Mouse (Mus musculus) lung, postnatal 10 days (tissue): ENCODE results near the gene Bloc1s2.
A peak's percentile ranks its signal among the peaks of the same experiment; 100 is the strongest.

ENCODE experiments used
- DNase-seq: peaks from one replicate; pipeline ENCODE4 v3.0.0; 2021

The Bloc1s2 gene

DNA sequence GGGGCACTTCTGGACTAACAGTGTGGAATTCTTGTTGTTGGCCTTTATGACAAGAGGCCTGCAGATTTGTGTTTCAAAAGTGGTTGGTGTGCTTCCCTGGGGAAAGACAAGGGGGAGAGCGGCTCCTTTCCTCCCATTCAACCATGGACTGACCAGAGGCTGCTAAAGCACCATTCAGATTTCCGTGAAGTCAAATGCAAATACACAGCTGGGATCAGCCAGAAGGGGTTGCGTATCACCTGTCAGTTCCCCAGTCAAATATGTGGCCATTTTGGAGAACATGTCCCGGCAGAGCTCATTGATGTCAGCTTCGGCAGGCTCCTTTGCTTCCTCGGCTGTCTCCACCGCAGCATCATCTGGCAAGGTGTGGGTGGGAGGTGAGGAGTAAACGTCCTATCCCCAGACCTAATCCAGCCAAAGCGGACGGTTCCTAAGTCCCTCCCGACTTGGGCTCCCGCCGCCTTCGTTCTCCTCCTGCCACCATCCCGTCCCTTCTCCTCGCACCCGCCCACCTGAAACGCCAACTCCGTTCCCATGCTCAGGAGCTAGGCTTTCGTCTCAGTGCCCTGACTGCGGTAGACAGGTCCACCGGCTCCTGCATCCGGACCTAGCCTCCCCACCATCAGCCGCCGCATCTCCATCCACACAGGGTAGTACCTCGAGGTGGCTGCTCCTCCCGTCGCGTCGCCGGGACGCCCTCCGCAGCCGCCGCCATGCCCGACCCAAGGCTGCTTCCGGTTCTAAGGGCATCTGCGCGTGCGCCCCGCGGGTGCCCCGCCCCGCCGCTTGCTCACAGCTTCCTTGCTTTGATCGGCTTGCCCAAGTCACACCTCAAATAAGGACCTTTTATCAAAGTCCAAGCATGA is at the start of gene Bloc1s2:
Gene Bloc1s2, minus strand, starts transcription at position 745 of the 866 bp plus-strand sequence.
- peak; percentile 94 for DNase-seq

DNA sequence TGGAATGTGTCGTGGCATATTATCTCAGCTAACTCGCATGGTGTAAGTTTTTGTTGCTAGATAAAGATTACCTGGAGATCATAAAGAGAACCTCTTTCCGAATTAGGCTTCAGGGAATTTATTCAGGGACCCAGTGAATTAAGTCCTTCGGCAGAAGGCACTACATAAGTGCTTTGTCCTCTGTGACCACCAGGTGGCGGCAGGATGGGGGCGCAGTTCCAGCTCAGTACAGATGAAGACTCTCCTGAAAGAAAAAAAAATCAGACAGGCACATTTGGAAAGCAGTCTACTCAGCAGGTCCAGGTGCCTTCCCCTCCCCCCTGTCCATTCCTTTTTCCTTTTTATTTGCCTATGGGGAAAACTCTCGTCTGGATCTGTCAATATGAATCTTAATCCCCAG is 48.9 kb upstream of the Bloc1s2 start:
- DNase-seq = peak; percentile 80

DNA sequence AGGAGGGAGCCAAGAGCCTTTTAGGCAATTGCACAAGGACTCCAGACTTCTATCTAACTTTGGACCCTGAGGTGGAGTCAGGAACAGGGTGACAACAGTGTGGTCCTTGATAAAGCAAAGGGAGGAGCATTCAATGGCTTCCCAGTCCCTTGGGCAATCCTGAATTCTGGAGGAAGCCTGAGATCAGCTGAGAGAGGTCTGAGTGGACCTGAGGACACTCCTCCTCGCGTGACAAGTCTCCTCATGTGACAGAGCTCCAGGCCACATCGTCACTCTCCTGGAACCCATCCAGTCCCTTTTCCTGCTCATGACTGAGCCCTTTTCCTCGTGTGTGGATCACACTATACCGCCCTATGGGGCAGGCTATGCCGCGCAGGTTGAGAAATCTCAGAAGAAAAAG is 47.7 kb upstream of the Bloc1s2 start:
- peak; percentile 76 for DNase-seq

DNA sequence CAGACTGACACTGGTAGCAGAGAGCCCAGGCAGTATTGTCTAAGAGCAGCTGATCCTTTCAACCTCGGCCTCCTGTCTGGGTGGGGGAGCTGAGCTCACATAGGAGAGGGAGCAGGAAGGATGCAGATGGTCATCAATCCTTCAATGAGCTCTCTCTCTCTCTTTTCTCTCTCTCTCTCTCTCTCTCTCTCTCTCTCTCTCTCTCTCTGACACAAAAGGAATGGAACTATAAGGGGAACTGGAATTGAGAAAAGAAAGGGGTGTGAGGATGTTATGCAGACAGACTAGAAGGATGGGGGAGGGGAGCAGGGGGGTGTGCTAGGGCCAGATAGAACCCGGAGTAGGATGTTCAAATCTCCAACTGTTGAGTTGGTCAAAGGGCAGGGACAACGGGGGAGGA is 46.1 kb upstream of the Bloc1s2 start, which contains the start of gene Pkd2l1:
Gene Pkd2l1, minus strand, starts transcription at position 101 of the 400 bp plus-strand sequence.
- DNase-seq = no peak

DNA sequence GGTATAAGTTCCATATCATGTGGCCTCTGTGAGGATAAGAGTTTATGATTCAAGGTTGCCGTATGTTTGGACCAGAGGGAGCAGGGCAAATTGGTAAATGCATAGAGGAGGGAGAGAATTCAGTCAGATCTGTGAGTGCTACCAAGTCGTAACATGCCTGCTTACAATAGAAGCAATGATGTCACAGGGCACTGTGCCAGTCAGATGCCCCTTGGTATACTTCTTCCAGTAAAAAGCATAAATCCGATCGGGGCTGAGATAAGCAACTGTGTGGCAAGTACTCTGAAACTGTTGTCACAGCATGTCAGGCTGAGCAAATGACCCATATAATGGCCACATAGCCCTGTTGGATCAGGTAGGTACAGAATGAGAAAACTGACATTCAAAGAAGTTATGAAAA is 42.8 kb upstream of the Bloc1s2 start:
- no peak for DNase-seq

DNA sequence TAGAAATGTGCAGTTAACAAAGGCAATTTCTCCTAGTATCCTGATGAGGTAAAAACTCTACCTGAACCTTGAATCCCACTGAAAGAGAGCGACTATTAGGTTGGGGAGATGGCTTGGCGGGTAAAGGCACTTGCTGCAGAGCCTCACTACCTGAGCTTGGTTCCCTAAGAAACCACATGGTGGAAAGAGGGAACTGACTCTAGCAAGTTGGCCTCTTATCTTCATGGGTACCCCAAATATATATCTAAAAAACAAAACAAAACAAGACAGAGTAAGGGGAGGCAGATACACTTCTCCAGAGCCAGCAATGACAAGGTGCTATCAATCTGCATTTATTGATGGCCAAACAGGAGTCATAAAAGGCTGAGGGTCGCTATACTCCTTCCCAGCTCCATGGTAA is 37.7 kb upstream of the Bloc1s2 start:
- DNase-seq = no peak

DNA sequence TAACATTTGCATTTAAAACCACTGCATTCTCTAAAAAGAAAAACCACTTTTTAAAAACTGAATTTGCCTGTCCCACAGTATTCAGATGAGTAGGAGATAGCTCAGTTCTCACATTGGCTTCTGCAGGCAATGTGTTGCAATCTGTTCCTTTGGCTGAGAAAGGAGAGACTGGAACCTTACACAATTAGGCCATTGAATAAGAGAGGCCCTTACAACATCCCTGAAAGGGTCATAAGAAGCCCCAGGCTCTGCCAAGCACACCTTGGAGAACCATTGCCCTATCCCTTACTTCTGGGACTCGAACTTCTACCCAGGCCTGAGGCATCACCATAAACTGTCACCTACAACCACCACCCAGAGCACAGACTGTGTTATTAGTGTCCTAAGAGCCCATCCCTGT is 34.3 kb upstream of the Bloc1s2 start:
- DNase-seq = no peak

DNA sequence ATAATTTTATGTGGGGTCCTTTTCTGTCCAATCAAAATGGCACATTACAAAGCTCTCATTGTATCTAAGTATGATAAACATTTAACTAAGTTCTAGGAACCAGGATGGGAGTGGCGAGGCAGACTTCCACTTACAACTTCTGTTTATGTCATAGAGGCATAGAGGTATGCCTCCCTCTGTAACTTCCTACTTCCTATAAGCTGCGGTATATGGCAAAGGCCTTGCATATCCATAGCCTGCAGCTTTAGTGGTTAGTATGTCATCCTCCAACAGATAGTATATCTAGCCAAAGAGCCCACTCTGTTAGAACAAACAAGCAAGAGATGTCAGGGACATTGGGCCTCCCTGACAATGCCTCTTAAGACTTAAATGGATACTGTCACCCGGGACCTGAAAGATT is 30.5 kb upstream of the Bloc1s2 start:
- DNase-seq = no peak

DNA sequence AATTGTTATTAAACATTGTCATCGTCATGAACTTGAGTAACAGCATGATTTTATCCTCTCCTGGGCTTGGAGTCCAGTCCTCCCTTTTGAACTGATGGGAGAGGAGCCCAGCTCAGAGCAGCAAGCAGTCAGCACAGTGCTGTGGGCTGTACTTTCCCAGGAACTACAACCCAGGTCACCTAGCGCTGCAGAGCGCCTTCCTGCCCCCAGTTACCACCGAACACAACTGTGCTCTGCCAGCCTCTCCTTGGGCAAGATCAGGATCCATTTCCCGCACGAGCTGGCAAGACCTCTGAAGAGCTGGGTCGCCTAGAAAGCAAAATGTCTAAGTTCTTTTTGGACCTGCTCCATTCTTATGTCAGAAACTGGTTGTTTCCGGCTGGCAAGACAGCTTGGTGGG is 28.6 kb upstream of the Bloc1s2 start:
- DNase-seq = no peak

DNA sequence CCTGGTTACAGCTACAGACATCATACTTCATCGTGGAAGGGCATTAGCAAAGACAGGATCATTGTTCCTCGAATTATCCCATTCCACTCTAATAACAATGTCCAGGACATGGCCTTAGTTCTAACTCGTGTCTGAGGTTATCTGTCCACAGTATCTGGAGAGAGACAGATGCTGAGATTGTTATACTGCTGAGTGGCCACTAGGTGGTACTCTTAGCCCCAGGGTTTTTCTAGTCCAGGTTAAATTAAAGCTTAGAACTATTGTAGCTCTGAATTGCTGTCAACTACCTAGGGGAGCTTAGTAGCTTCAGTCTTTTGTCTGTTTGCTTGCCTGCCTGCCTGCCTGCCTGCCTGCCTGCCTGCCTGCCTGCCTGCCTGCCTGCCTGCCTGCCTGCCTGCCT is 15.3 kb upstream of the Bloc1s2 start:
- DNase-seq = no peak

DNA sequence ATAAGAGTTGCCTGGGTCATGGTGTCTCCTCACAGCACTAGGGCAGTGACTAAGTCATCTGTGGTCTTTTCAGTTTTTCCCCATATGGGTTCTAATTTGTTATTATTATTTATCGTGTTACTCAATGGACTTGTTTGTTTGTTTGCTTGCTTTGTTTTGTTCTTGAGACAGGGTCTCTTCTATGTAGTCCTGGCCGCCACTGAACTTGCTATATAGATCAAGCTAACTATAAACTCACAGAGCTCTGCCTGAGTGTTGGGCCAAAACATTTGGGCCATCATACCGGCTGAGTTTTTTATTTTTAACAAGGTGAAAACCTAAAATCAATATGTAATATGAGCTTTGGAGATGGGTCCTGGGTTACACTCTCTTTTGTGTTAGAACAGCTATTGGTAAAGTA is 13.1 kb upstream of the Bloc1s2 start:
- no peak for DNase-seq

DNA sequence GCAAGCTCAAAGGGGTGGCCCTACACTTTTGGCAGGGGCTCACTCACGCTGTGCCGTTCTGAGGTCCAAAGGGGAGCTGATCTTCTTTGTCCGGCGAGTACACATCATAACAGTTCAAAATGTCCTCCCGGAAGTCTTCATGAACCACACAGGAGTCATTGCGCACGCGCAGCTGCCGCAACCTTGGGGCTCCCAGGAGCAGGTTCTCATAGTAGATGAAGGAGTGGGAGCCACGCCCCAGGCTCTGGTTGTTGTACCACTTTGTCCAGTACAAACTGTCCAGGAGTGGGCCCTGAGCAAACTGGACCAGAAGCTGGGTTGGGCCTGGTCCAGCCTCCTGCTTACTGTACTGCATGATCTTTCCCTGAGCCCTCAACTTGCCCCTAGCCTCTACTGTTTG is 10.8 kb upstream of the Bloc1s2 start:
- no peak for DNase-seq

DNA sequence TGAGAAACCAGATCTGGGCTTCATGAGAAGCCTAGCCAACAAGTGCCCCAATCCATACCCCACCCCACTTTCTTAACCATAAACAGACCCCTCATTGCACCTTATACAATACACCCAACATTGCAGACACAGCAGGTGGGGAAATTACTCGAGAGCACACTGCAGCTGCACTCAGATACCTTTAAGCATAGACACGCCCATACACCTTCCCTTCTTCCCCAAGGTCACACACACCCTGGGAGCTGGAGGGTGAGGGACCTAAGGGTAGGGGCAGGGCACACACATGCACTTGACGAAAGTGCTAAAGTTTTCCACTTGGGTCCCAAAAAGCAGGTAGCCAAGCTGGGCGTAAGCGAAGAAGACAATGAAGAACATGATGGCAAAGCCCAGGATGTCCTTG is 7.5 kb upstream of the Bloc1s2 start:
- no peak for DNase-seq

DNA sequence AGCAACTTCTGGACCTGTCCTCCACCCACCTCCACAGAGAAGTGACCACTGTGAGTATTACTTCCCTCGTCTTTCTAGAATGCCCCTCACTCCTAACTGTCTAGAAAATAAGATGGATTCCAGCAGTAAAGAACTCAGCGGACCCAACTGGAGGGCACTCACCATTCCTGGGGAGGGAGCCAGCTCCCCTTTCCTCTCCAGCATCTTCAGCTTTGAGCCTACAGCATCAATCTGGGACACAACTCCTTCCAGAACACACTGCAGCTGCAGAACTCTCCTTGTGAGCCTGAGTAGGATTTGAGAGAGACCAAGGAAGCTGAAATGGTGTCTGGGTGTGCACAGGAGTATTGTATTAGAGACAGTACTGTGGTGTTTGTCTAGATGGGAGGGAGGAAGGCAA is 2.7 kb upstream of the Bloc1s2 start:
- DNase-seq = no peak

DNA sequence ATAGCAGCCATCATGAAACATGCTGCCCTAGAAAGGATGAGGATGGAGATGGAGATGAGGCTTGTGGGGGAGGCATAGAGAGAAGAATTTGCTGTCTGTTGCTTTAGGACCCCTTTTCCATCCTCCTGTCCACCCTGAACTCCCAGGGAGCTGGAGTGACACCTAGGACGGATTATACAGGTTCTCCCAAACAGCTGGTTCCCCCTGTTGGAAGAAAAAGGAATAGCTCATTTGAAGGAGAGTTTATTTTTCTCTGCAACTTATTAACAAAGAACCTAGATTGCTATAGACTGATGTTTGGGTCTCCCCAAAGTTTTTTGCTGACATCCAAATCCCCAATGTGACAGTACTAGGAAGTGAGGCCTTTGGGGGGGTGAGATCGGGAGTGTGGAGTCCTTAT is 2.1 kb upstream of the Bloc1s2 start:
- no peak for DNase-seq

DNA sequence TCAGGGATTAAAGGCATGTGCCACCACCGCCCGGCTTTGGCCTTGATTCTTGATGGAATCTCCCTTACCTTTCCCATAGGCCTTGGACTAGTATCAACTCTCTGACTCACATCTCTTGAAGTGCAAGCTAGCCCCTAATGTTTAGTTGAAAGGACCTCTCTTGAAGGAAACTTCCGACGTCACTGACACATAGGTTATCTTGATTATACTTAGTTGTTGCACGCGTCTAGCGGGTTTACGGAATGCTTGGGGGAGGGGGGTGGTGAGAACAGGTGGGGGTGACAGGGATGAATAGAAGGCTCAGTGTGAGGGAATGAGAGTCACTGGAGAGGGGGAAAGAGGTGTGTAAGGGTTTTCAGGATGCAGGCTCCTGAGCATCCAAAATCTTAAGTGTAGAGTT is 705 bp upstream of the Bloc1s2 start:
- no peak for DNase-seq

DNA sequence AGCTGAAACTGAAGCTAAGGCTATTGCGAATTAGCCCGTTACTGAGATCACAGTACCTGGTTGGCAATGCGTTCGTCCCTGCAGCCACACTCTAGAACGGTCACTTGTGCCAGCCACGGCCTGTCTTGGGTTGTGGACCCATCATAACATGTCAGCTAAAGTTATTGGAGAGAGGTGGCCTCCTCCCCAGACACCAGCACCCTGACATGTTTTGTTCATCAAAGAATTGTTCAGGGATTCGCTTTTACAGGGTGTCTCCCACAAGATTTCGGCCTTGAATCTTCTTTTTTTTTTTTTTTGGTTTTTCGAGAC is 278 bp upstream of the Bloc1s2 start:
- no peak for DNase-seq

DNA sequence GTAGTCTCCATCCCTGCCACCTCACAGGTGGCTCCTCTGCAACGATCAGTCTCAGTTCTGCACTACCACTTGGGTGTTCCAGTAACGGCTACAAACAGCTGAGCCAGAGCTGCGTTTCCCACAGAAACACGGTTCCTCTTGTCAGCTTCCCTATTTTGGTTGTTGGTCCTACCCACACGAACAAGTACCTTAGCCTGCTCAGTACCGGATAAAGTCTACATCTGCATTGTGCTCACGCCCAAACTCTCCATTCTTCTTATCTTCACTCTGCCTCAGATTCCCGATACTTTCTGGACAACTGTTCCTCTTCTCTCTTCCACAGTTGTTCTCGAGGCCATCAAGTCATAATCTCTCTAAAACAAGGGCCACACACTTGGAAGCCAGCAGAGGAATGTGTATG is 1.9 kb downstream of the Bloc1s2 start:
- no peak for DNase-seq

DNA sequence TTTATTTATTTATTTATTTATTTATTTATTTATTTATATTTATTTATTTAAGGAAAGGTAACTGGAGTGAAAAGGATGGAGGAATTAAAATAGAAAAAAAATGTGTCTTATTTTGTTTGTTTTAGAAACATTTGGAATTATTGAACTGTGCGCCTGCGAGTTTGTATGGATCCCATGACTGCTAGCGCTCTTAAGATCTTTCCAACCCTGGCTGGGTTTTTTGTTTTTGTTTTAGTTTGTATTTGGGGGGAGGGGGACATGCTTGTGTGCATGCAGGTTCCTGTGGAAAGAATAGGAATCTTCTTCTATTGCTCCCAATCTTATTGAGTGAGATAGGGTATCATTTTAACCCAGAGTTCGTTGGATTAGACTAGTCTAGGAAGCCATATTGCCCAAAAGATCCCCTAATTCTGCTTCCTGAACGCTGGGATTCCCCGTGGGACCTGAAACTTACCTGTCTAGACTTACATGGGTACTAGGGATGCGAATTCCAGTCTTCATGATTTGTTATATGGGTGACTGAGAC is 10.2 kb downstream of the Bloc1s2 start:
- no peak for DNase-seq

DNA sequence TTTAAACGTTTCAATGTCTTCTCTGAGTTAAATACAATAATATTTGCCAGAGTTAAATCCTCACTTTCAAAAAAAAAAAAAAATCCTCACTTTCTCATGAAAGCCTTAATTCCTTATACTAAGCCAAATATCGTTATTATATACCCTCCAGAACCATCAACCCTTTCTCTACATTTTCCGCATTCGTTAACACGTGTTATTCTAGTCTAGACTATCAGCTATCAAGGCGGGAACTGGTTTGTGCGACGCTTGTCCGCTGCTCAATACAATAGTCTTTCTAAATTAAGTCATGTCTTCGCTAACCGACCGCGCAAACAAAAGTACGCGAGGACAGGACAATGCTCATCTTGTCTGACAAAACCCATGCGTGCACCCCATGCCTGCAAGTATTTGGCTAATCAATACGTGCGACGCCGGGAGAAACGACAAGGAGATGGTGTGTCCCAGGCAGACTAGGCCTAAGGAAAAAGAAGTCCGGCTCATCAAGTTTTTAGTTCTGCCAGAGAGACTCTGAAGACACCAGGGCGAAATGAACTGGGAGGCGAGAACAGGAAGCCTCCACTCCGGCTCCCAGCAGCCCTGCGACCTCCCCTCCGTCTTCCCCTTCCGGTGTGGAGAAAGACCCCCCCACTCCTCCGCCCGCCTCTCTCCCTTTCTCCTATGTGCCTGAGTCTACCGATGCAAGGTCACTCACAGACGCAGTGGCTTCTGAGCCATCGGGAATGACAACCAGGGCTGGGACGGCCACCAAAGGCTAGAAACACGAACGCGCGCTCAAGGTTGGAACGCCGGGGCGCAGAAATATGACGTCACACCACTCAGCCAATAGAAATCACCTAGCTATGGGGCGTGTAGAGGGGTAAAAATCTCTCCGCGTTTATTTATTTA is 10.9 kb downstream of the Bloc1s2 start, which contains the start of gene Cwf19l1:
Gene Cwf19l1, minus strand, starts transcription at position 805 of the 888 bp plus-strand sequence.
- peak; percentile 93 for DNase-seq

DNA sequence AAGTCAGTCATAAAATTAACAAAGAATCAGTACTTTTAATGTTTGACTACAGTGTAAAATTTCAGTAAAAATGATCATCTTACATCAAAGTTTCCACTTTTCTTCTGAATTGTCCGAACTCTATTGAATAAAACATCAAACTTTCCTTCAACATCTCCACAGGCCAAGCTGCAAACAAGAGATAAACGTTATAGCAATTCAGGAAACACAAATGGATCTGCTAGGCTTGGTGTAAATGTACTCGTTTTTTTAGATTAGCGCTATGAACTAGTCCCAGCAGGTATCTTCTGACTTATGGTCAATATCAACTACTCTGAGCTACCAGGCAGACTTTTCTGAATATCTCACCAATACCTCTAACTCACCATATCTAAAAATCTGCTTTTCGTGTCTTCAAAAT is 13.3 kb downstream of the Bloc1s2 start:
- no peak for DNase-seq

DNA sequence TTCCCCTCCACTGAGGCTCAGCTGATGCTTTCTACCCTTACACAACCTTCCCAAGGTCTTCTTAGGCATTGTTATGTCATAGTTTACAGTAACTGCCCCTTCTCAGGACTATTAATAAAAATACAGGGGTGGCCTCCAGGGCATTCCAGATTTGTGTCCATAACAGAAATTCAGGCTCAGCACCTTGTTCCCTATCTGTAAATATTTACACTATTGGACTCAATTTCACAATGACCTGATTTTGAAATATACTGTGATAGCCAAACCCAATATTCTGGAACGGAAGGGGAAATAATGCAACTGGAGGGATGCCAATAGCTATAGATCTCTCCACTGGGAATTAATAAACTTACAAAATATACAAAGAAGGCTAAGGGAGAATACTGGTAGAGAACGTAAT is 17.7 kb downstream of the Bloc1s2 start:
- DNase-seq = no peak

DNA sequence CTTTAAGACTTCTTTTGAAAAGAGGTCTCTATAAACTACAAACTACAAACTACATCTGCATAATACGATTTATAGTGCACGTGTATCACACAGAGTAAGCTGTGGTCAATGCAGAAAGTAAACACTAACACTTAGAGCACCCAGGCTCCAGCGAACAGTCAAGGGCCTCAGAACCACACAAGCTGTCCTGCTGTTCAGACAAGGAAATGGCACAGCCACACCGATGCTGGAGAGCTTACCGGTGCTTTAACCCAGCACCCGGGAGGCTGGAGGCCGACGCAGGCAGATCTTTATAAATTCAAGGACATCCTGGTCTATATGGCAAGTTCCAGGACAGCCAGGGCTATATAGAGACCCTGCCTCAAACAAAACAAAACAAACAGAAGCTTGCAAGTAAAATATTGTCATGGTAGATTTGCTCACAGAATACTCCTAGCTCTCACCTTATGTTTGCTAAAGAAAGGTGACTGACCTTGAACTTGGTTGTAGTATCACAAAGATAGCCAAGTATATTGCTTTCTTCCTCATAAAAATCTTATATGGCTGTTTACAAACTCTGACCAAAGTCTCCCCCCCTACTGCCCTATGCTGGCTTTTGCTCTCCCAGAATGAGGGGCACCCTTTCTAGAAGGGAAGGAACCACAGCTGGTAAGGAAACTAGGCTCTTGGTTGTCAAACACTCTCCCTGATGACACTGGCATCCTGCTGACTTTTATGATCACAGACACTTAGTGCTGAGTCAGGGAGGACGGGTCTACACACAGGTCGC is 18.3 kb downstream of the Bloc1s2 start:
- no peak for DNase-seq
